Mouse (Mus musculus) embryonic facial prominence, embryonic 14.5 days (tissue): ENCODE results near the gene Mgat4b. TPM values are rescaled to one million over a fixed set of nuclear protein-coding genes. Genes with fewer than 3 reads are reported as not detected.

Experiments
- ATAC-seq: fragments of 200-750 bp; cut with Nextera tagmentation; 2 replicates; pipeline ENCODE4 v1.8.0; 2017; ENCODE audit warnings: low read depth, moderate number of reproducible peaks, moderate TSS enrichment
- DNase-seq: peaks from one replicate; pipeline ENCODE4 v3.0.0-alpha.2; 2015; ENCODE audit warnings: low spot score
- H3K27ac ChIP-seq: fragments of 300-500 bp; sonication (generic); replicated peaks from 2 replicates; pipeline ENCODE4 v1.5.1; 2014; ENCODE audit warnings: low read depth, mild to moderate bottlenecking, low read length, moderate library complexity
- H3K27me3 ChIP-seq: fragments of 300-500 bp; sonication (generic); replicated peaks from 2 replicates; pipeline ENCODE4 v1.6.1; 2014; ENCODE audit warnings: low read length; ENCODE audit not compliant: control insufficient read depth, insufficient read depth
- H3K36me3 ChIP-seq: fragments of 300-500 bp; sonication (generic); 2 replicates; pipeline ENCODE4 v1.6.1; 2014; ENCODE audit warnings: low read length, mixed read lengths; ENCODE audit not compliant: control insufficient read depth, insufficient read depth
- H3K4me1 ChIP-seq: fragments of 300-500 bp; sonication (generic); 2 replicates; pipeline ENCODE4 v1.6.1; 2014; ENCODE audit warnings: antibody characterized with exemption, low read length; ENCODE audit not compliant: control insufficient read depth, insufficient read depth
- H3K4me2 ChIP-seq: fragments of 300-500 bp; sonication (generic); 2 replicates; pipeline ENCODE4 v1.6.1; 2014; ENCODE audit warnings: low read depth, mild to moderate bottlenecking, low read length, moderate library complexity, mixed read lengths
- H3K4me3 ChIP-seq: fragments of 300-500 bp; sonication (generic); 2 replicates; pipeline ENCODE4 v1.5.1; 2014; ENCODE audit warnings: low read depth, mild to moderate bottlenecking, low read length
- H3K9ac ChIP-seq: fragments of 300-500 bp; sonication (generic); 2 replicates; pipeline ENCODE4 v1.6.1; 2014; ENCODE audit warnings: low read depth, mild to moderate bottlenecking, low read length, moderate library complexity, mixed read lengths
- H3K9me3 ChIP-seq: fragments of 300-500 bp; sonication (generic); 2 replicates; pipeline ENCODE4 v1.6.1; 2016; ENCODE audit warnings: low read length; ENCODE audit not compliant: control insufficient read depth
- WGBS: fragments of 180-500 bp; shearing (Covaris S2); extraction: QIAGEN DNeasy Blood & Tissue Kit; methylation state at CpG from one replicate; pipeline ENCODE4 v1.1.7; 2014; 5-methylcytosine and 5-hydroxymethylcytosine counted together
- polyA plus RNA-seq: library from polyadenylated mRNA; unstranded; fragments of >200 nt; fragmentation: Nextera tagmentation; extraction: Ambion mirVana; gene quantifications from 2 replicates; pipeline ENCODE4 v1.2.1, GENCODE M21; 2014

Mgat4b gene
- polyA plus RNA-seq, 1 experiment from 2014 or later = 22.6 TPM

GRCm38 (mm10) chr11:50233993-50234392, 23.3 kb downstream of the Mgat4b start:
- Histone ChIP-seq H3K9ac (no peak overlapping the region), H3K4me1 (peaks cover 11% of the 10 kb centered on the region), H3K9me3 (no peaks in the 10 kb centered on the region), H3K27ac (no peak overlapping the region), H3K36me3 (peaks cover 42% of the 10 kb centered on the region), H3K27me3 (peaks cover 21% of the 10 kb centered on the region), H3K4me3 (no peak overlapping the region), H3K4me2 (no peak overlapping the region)
- ATAC-seq (no peak), DNase-seq (no peak)
- WGBS = 85% methylated on average over 11 of the region's 11 CpGs

- Histone ChIP-seq H3K9ac (no peak overlapping the region), H3K4me3 (no peak overlapping the region), H3K27me3 (peaks cover 21% of the 10 kb centered on the region), H3K9me3 (no peaks in the 10 kb centered on the region), H3K27ac (no peak overlapping the region), H3K4me1 (peaks cover 11% of the 10 kb centered on the region), H3K36me3 (peaks cover 42% of the 10 kb centered on the region), H3K4me2 (no peak overlapping the region)
- DNase-seq (no peak), ATAC-seq (no peak)
- WGBS = 95% methylated on average over 21 of the region's 25 CpGs
These were observed 23.9 kb downstream of the Mgat4b start for GRCm38 (mm10) chr11:50234606-50235005.

- Histone ChIP-seq H3K9me3 (no peaks in the 10 kb centered on the region), H3K4me3 (peak overlapping the region; percentile 64), H3K36me3 (peaks cover 36% of the 10 kb centered on the region), H3K4me2 (peak overlapping the region; percentile 98), H3K27me3 (peaks cover 21% of the 10 kb centered on the region), H3K27ac (no peak overlapping the region), H3K9ac (peak overlapping the region; percentile 69), H3K4me1 (peaks cover 7% of the 10 kb centered on the region)
- ATAC-seq (peak; percentile 92), DNase-seq (peak; percentile 94)
- 5% methylated on average over 16 of the region's 27 CpGs for WGBS
These were observed 25.8 kb downstream of the Mgat4b start for GRCm38 (mm10) chr11:50236540-50236936.

- Histone ChIP-seq H3K27ac (no peak overlapping the region), H3K9me3 (no peaks in the 10 kb centered on the region), H3K4me1 (peaks cover 7% of the 10 kb centered on the region), H3K9ac (peak overlapping the region; percentile 69), H3K27me3 (peaks cover 21% of the 10 kb centered on the region), H3K36me3 (peaks cover 30% of the 10 kb centered on the region), H3K4me2 (peak overlapping the region; percentile 98), H3K4me3 (peak overlapping the region; percentile 64)
- no peak for DNase-seq
- WGBS = 1% methylated on average over 35 of the region's 66 CpGs
- peak; percentile 38; the same call in 1 of the 2 replicates for ATAC-seq
These were observed 26.5 kb downstream of the Mgat4b start for GRCm38 (mm10) chr11:50236937-50237835.

GRCm38 (mm10) chr11:50238324-50238723, 27.6 kb downstream of the Mgat4b start, which contains the start of gene Ltc4s:
Gene Ltc4s (minus strand): TSS chr11:50238616.
- H3K9ac ChIP-seq = no peak within 1 kb of the TSS; the same call in 1 of the 2 replicates
- H3K9me3 ChIP-seq = no peaks in the 10 kb centered on the region
- ATAC-seq = no peak
- H3K4me2 ChIP-seq = peak within 1 kb of the TSS; percentile 98
- WGBS = 51% methylated on average over 9 of the region's 10 CpGs
- peaks cover 18% of the 10 kb centered on the region for H3K36me3 ChIP-seq
- no peak for DNase-seq
- H3K27ac ChIP-seq = no peak within 1 kb of the TSS
- H3K4me3 ChIP-seq = peak within 1 kb of the TSS; percentile 64
- peaks cover 21% of the 10 kb centered on the region for H3K27me3 ChIP-seq
- H3K4me1 ChIP-seq = peaks cover 7% of the 10 kb centered on the region

- WGBS = 93% methylated on average over 9 of the region's 9 CpGs
- Histone ChIP-seq H3K36me3 (peaks cover 10% of the 10 kb centered on the region), H3K27me3 (peaks cover 21% of the 10 kb centered on the region), H3K27ac (no peak overlapping the region), H3K4me3 (no peak overlapping the region), H3K4me2 (no peak overlapping the region), H3K9ac (no peak overlapping the region), H3K4me1 (peaks cover 7% of the 10 kb centered on the region), H3K9me3 (no peaks in the 10 kb centered on the region)
- ATAC-seq = no peak
- DNase-seq = no peak
These were observed 28.4 kb downstream of the Mgat4b start for GRCm38 (mm10) chr11:50238821-50239791.

GRCm38 (mm10) chr11:50240235-50240911, 29.7 kb downstream of the Mgat4b start:
- ATAC-seq = no peak

GRCm38 (mm10) chr11:50243926-50244325, 33.2 kb downstream of the Mgat4b start:
- 80% methylated on average over 6 of the region's 6 CpGs for WGBS
- Histone ChIP-seq H3K4me1 (no peaks in the 10 kb centered on the region), H3K36me3 (no peaks in the 10 kb centered on the region), H3K9me3 (0 out of 2 replicates have a peak, but pooled peaks cover 2% of the 10 kb centered on the region), H3K4me3 (no peak overlapping the region), H3K4me2 (no peak overlapping the region), H3K27me3 (no peaks in the 10 kb centered on the region), H3K27ac (no peak overlapping the region), H3K9ac (no peak overlapping the region)
- no peak for DNase-seq
- no peak for ATAC-seq

More at GRCm38 (mm10) chr11:50240235-50240911, 29.7 kb downstream of the Mgat4b start:
- no peak overlapping the region for H3K9ac ChIP-seq
- peaks cover 7% of the 10 kb centered on the region for H3K4me1 ChIP-seq
- no peak overlapping the region for H3K4me3 ChIP-seq
- H3K4me2 ChIP-seq = no peak overlapping the region
- DNase-seq = no peak
- H3K27ac ChIP-seq = no peak overlapping the region
- peaks cover 21% of the 10 kb centered on the region for H3K27me3 ChIP-seq
- no peaks in the 10 kb centered on the region for H3K36me3 ChIP-seq
- 81% methylated on average over 7 of the region's 7 CpGs for WGBS
- no peaks in the 10 kb centered on the region for H3K9me3 ChIP-seq
